17 mouse cellular contexts compared by ENCODE assay signal in the genomic region with DNA sequence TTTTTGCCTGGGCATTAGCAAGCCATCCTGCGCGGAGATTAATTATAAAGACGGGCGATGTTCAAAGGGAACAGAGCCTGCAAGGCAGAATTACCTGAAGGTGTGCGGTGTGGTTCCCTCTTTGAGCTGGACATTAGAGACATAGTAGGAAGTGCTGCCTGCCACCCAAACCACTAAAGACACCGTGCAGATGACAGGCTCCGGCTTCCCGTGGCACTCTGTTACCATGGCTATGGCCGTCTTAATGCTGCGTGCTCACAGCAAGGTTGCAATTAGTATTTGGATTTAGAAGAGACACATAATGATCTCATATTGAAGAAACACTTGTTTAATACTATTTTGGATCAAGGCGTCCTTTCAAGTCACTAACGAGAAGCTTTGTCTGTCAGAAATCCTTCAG.
DNase-seq lines count a peak whose midpoint lies in the region; ATAC-seq and TF ChIP-seq lines count a peak whose summit lies in the region.
"Had no signal": no experiment of that assay in that cellular context is flagged by ENCODE, and none has a peak within 500 bp of the region (broad histone marks: within the 10 kb centered on the region; RNA-seq: fewer than 3 reads in every experiment).

No protein-coding gene starts in this region.

- no peaks in the 10 kb centered on the region for H3K9me3 ChIP-seq in hindbrain, embryonic 15.5 days
- H3K9me3 ChIP-seq in hindbrain, embryonic 14.5 days (ENCODE audit: control insufficient read depth, low read length) = no peaks in the 10 kb centered on the region
- no peaks in the 10 kb centered on the region for H3K9me3 ChIP-seq in forebrain, postnatal 0 days (ENCODE audit: low read length)
- H3K9me3 ChIP-seq: embryonic facial prominence, embryonic 12.5 days; heart, embryonic 13.5 days; liver, embryonic 13.5 days had no signal

- H3K4me3 ChIP-seq in hindbrain, embryonic 15.5 days = no peak overlapping the region
- H3K4me3 ChIP-seq in hindbrain, embryonic 14.5 days (replicated peaks; ENCODE audit: low read length) = no peak overlapping the region
- peak overlapping the region; percentile 16 for H3K4me3 ChIP-seq in forebrain, postnatal 0 days (ENCODE audit: low read depth, low read length)
- no peak overlapping the region for H3K4me3 ChIP-seq in kidney, adult 2 months (ENCODE audit: insufficient read depth, low read depth, low read length)
- H3K4me3 ChIP-seq: embryonic facial prominence, embryonic 12.5 days; heart, embryonic 13.5 days; liver, embryonic 13.5 days had no signal

- TF ChIP-seq CTCF in forebrain, postnatal 0 days (IDR thresholded peaks at IDR 0.05; ENCODE audit: low read depth) = no peak
- no peak for TF ChIP-seq CTCF in kidney, adult 2 months (conservative IDR thresholded peaks at IDR 0.05; ENCODE audit: insufficient read depth, insufficient read length, low read depth, low read length)

- no peaks in the 10 kb centered on the region for H3K27me3 ChIP-seq in hindbrain, embryonic 15.5 days
- no peaks in the 10 kb centered on the region for H3K27me3 ChIP-seq in hindbrain, embryonic 14.5 days (ENCODE audit: control insufficient read depth, insufficient read depth, low read length)
- 0 out of 2 replicates have a peak, but pooled peaks cover 3% of the 10 kb centered on the region for H3K27me3 ChIP-seq in forebrain, postnatal 0 days (ENCODE audit: insufficient read depth, low read length)
- H3K27me3 ChIP-seq in kidney, adult 2 months (replicated peaks; ENCODE audit: control insufficient read depth, insufficient read depth, low read length) = no peaks in the 10 kb centered on the region; the same call in 1 of the 2 replicates
- H3K27me3 ChIP-seq: embryonic facial prominence, embryonic 12.5 days; heart, embryonic 13.5 days; liver, embryonic 13.5 days had no signal

- no peak for ATAC-seq in hindbrain, embryonic 15.5 days (ENCODE audit: low FRiP score, low read depth)
- no peak for ATAC-seq in hindbrain, embryonic 14.5 days (ENCODE audit: low FRiP score)
- ATAC-seq in forebrain, postnatal 0 days = peak; percentile 70

- no peak overlapping the region for H3K27ac ChIP-seq in hindbrain, embryonic 15.5 days (replicated peaks)
- H3K27ac ChIP-seq in hindbrain, embryonic 14.5 days = no peak overlapping the region
- no peak overlapping the region for H3K27ac ChIP-seq in forebrain, postnatal 0 days (ENCODE audit: low read depth, low read length)
- no peak overlapping the region for H3K27ac ChIP-seq in kidney, adult 2 months (ENCODE audit: insufficient read depth, low read depth, low read length)
- H3K27ac ChIP-seq: embryonic facial prominence, embryonic 12.5 days; heart, embryonic 13.5 days; liver, embryonic 13.5 days; stomach, postnatal 0 days had no signal

- no peak overlapping the region for H3K9ac ChIP-seq in hindbrain, embryonic 15.5 days
- H3K9ac ChIP-seq in hindbrain, embryonic 14.5 days = no peak overlapping the region
- no peak overlapping the region for H3K9ac ChIP-seq in forebrain, postnatal 0 days
- H3K9ac ChIP-seq: embryonic facial prominence, embryonic 12.5 days; heart, embryonic 13.5 days; liver, embryonic 13.5 days had no signal

- WGBS in hindbrain, embryonic 15.5 days = 63% methylated on average over 12 of the region's 12 CpGs
- 70% methylated on average over 12 of the region's 12 CpGs for WGBS in hindbrain, embryonic 14.5 days
- WGBS in forebrain, postnatal 0 days = 20% methylated on average over 12 of the region's 12 CpGs
- WGBS in kidney, adult 2 months = 84% methylated on average over 12 of the region's 12 CpGs

- TF ChIP-seq POLR2A in kidney, adult 2 months (IDR thresholded peaks at IDR 0.05; ENCODE audit: low read depth, low read length) = no peak

- H3K4me1 ChIP-seq in hindbrain, embryonic 15.5 days (replicated peaks) = peaks cover 3% of the 10 kb centered on the region; the same call in 1 of the 2 replicates
- H3K4me1 ChIP-seq in hindbrain, embryonic 14.5 days (replicated peaks; ENCODE audit: control insufficient read depth, insufficient read depth, low read length) = 0 out of 2 replicates have a peak, but pooled peaks cover 4% of the 10 kb centered on the region
- no peaks in the 10 kb centered on the region for H3K4me1 ChIP-seq in forebrain, postnatal 0 days (ENCODE audit: insufficient read depth)
- H3K4me1 ChIP-seq in kidney, adult 2 months (ENCODE audit: control insufficient read depth, insufficient read depth, low read length) = no peaks in the 10 kb centered on the region
- H3K4me1 ChIP-seq: embryonic facial prominence, embryonic 12.5 days had no signal

- H3K36me3 ChIP-seq in hindbrain, embryonic 15.5 days = no peaks in the 10 kb centered on the region
- H3K36me3 ChIP-seq in hindbrain, embryonic 14.5 days (replicated peaks; ENCODE audit: control insufficient read depth, insufficient read depth) = no peaks in the 10 kb centered on the region
- H3K36me3 ChIP-seq in forebrain, postnatal 0 days (ENCODE audit: insufficient read depth) = no peaks in the 10 kb centered on the region
- no peaks in the 10 kb centered on the region for H3K36me3 ChIP-seq in kidney, adult 2 months (ENCODE audit: control insufficient read depth, insufficient read depth, low read length)
- H3K36me3 ChIP-seq: embryonic facial prominence, embryonic 12.5 days; heart, embryonic 13.5 days; liver, embryonic 13.5 days had no signal

- H3K4me2 ChIP-seq in hindbrain, embryonic 15.5 days = peak overlapping the region; percentile 10; the same call in 1 of the 2 replicates
- H3K4me2 ChIP-seq in hindbrain, embryonic 14.5 days (replicated peaks) = no peak overlapping the region; the same call in 1 of the 2 replicates
- H3K4me2 ChIP-seq in forebrain, postnatal 0 days (ENCODE audit: low read depth) = peak overlapping the region; percentile 41
- H3K4me2 ChIP-seq: embryonic facial prominence, embryonic 12.5 days; heart, embryonic 13.5 days had no signal

- DNase-seq in hindbrain, embryonic 14.5 days (ENCODE audit: low spot score) = no peak
- DNase-seq in right cerebral cortex, postnatal 25 days = peak; percentile 6
- no peak for DNase-seq in right cerebral cortex, adult 18-20 months
- DNase-seq in forebrain, postnatal 0 days = peak; percentile 53
- DNase-seq in ovary, adult 18-20 months (ENCODE audit: low spot score) = no peak
- no peak for DNase-seq in kidney, adult 9 months
- no peak for DNase-seq in kidney, adult 2 months
- DNase-seq: adrenal gland, postnatal 10 days; cerebellum, adult 18-20 months; cerebellum, postnatal 36 days; heart, postnatal 36 days; liver, embryonic 13.5 days; thymus, postnatal 14 days had no signal

Comparison
In these comparisons a context has a peak if more than half of its experiments do, and no peak if none do; other contexts are left out.
1. DNase-seq: peak in right cerebral cortex, postnatal 25 days (single experiment) and forebrain, postnatal 0 days (single experiment); none in hindbrain, embryonic 14.5 days (single experiment), right cerebral cortex, adult 18-20 months (single experiment), ovary, adult 18-20 months (single experiment), kidney, adult 9 months (single experiment) and kidney, adult 2 months (single experiment).